Mouse (Mus musculus) forebrain, postnatal 0 days (tissue): ENCODE results near the gene Hint2. TPM values are rescaled to one million over a fixed set of nuclear protein-coding genes. Genes with fewer than 3 reads are reported as not detected.

ENCODE experiments used
- ATAC-seq: fragments of 200-750 bp; cut with Nextera tagmentation; 2 replicates; pipeline ENCODE4 v1.8.0; 2017; ENCODE audit warnings: mild to moderate bottlenecking, moderate library complexity
- DNase-seq: peaks from one replicate; pipeline ENCODE4 v3.0.0-alpha.2; 2015
- H3K27ac ChIP-seq: fragments of 300-500 bp; sonication (generic); 2 replicates; pipeline ENCODE4 v1.5.1; 2014; ENCODE audit warnings: low read depth, mild to moderate bottlenecking, antibody characterized with exemption, low read length, moderate library complexity, mixed read lengths
- H3K27me3 ChIP-seq: fragments of 300-500 bp; sonication (generic); 2 replicates; pipeline ENCODE4 v1.6.1; 2014; ENCODE audit warnings: mild to moderate bottlenecking, low read length, mixed read lengths; ENCODE audit not compliant: insufficient read depth
- H3K36me3 ChIP-seq: fragments of 300-500 bp; sonication (generic); 2 replicates; pipeline ENCODE4 v1.6.1; 2014; ENCODE audit warnings: mild to moderate bottlenecking, moderate library complexity; ENCODE audit not compliant: insufficient read depth
- H3K4me1 ChIP-seq: fragments of 300-500 bp; sonication (generic); 2 replicates; pipeline ENCODE4 v1.6.1; 2014; ENCODE audit warnings: antibody characterized with exemption; ENCODE audit not compliant: insufficient read depth
- H3K4me2 ChIP-seq: fragments of 300-500 bp; sonication (generic); 2 replicates; pipeline ENCODE4 v1.6.1; 2014; ENCODE audit warnings: low read depth, mild to moderate bottlenecking, moderate library complexity
- H3K4me3 ChIP-seq: fragments of 300-500 bp; sonication (generic); 2 replicates; pipeline ENCODE4 v1.5.1; 2014; ENCODE audit warnings: low read depth, low read length, mixed read lengths
- H3K9ac ChIP-seq: fragments of 300-500 bp; sonication (generic); 2 replicates; pipeline ENCODE4 v1.6.1; 2014; ENCODE audit warnings: mild to moderate bottlenecking
- H3K9me3 ChIP-seq: fragments of 300-500 bp; sonication (generic); 2 replicates; pipeline ENCODE4 v1.6.1; 2016; ENCODE audit warnings: low read length
- CTCF ChIP-seq: sonication (generic); IDR thresholded peaks from 2 replicates; pipeline ENCODE4 v1.5.1; 2016; ENCODE audit warnings: antibody characterized with exemption, control low read depth, low read depth
- WGBS: fragments of 180-500 bp; shearing (Covaris S2); extraction: QIAGEN DNeasy Blood & Tissue Kit; methylation state at CpG from one replicate; pipeline ENCODE4 v1.1.7; 2014; 5-methylcytosine and 5-hydroxymethylcytosine counted together
- microRNA-seq, 2 experiments: library from miRNA; unstranded; fragments of <30 nt; microRNA quantifications; one replicate each; pipeline ENCODE4; 2016
- polyA plus RNA-seq: library from polyadenylated mRNA; unstranded; fragments of >200 nt; fragmentation: Nextera tagmentation; extraction: Ambion mirVana; gene quantifications from 2 replicates; pipeline ENCODE4 v1.2.1, GENCODE M21; 2015
- total RNA-seq: library from RNA; depleted of rRNA; stranded (reverse); fragments of >200 nt; gene quantifications from 2 replicates; pipeline ENCODE4 v1.2.3, GENCODE M21; 2014; rRNA removed

Hint2 gene
- total and polyA plus RNA-seq, 2 experiments from 2014 or later: 53.6 to 80.0 TPM

DNA sequence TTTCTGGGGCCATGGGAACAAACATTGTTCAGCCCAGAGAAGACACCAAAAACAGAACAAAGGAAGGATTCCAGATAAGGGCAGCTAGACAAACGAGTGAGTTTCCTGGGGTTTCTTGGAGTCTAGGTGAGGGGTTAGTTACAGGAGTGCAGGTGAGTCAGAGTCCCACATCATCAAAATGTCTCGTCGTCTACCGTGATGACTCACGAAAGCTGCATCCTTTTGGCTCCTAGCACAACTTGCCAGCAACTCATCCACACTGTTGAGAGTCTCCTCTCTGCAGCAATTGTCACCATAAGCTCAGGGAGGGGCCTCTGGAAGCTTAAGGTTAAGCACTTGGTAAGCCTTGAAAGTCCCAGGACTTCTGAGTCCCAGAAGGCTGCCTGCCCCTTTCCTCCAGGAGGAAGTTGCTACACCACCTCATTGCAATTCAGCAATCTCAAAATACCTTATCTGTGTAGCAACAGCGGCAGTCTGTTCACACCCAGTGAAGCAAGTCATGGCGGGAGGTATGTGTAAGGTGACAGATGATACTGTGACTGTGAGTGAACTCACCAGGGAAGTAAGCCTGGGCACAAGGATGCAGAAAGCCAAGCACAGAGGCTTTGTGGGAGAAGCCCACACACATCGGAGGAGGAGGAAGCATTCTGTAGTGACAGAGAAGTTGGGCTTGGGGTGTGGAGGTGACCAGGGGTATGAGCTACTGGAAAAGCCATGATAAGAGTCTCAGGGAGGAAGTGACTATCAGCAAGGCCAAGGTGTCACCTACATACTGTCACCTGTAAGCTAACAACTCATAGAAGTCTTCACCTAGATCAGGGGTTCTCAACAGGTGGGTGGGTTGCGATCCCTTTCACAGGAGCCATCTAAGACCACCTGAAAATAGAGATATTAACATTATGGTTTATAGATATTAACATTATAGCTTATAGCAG is 51.2 kb downstream of the Hint2 start:
- Histone ChIP-seq H3K27ac (no peak overlapping the region), H3K4me2 (no peak overlapping the region), H3K36me3 (no peaks in the 10 kb centered on the region), H3K4me3 (no peak overlapping the region), H3K27me3 (no peaks in the 10 kb centered on the region), H3K9me3 (no peaks in the 10 kb centered on the region), H3K4me1 (no peaks in the 10 kb centered on the region), H3K9ac (no peak overlapping the region)
- no peak for TF ChIP-seq CTCF
- ATAC-seq (no peak), DNase-seq (no peak)
- 84% methylated on average over 9 of the region's 9 CpGs for WGBS

Small RNAs within 50 kb of the gene (microRNA-seq; reads per million reads assigned to microRNA genes)
- 0 to 0.12 reads per million in 2 experiments for gene Gm25262

Other genes with a start within 250 kb of the Hint2 start
- gene Fam166b, start 227.3 kb downstream of the Hint2 start, total RNA-seq: 0.15 and 1.3 TPM in 2 replicates
- gene Fam166b, start 227.3 kb downstream of the Hint2 start, polyA plus RNA-seq: 0.58 and 0.96 TPM in 2 replicates
- gene Tesk1, start 214.5 kb downstream of the Hint2 start, total RNA-seq: 101 and 124 TPM in 2 replicates
- 14.8 and 15.4 TPM in 2 replicates for gene Tesk1, start 214.5 kb downstream of the Hint2 start, polyA plus RNA-seq
- 0.19 TPM in 1 of 2 replicates, not detected in the other for gene Cd72, start 201.8 kb downstream of the Hint2 start, total RNA-seq
- 3.2 and 4.6 TPM in 2 replicates for gene Cd72, start 201.8 kb downstream of the Hint2 start, polyA plus RNA-seq
- gene Sit1, start 172.7 kb downstream of the Hint2 start, total RNA-seq: not detected in 2 replicates
- gene Sit1, start 172.7 kb downstream of the Hint2 start, polyA plus RNA-seq: not detected in 2 replicates
- 57.3 and 86.2 TPM in 2 replicates for gene Ccdc107, start 163.6 kb downstream of the Hint2 start, total RNA-seq
- 92.2 and 103 TPM in 2 replicates for gene Ccdc107, start 163.6 kb downstream of the Hint2 start, polyA plus RNA-seq
- gene Arhgef39, start 156.8 kb downstream of the Hint2 start, total RNA-seq: 2.9 and 4.5 TPM in 2 replicates
- gene Arhgef39, start 156.8 kb downstream of the Hint2 start, polyA plus RNA-seq: 3.6 and 3.9 TPM in 2 replicates
- 0.14 and 0.31 TPM in 2 replicates for gene Car9, start 149.5 kb downstream of the Hint2 start, total RNA-seq
- 0.65 and 0.70 TPM in 2 replicates for gene Car9, start 149.5 kb downstream of the Hint2 start, polyA plus RNA-seq
- gene Tpm2, start 132.7 kb downstream of the Hint2 start, total RNA-seq: 4.1 and 11.7 TPM in 2 replicates
- 5.1 and 8.1 TPM in 2 replicates for gene Tpm2, start 132.7 kb downstream of the Hint2 start, polyA plus RNA-seq
- 61.9 and 64.4 TPM in 2 replicates for gene Creb3, start 94.1 kb downstream of the Hint2 start, total RNA-seq
- 84.0 and 87.2 TPM in 2 replicates for gene Creb3, start 94.1 kb downstream of the Hint2 start, polyA plus RNA-seq
- gene Tln1, start 93.8 kb downstream of the Hint2 start, total RNA-seq: 34.4 and 44.1 TPM in 2 replicates
- 66.2 and 80.4 TPM in 2 replicates for gene Tln1, start 93.8 kb downstream of the Hint2 start, polyA plus RNA-seq
- gene Rgp1, start 77.8 kb downstream of the Hint2 start, total RNA-seq: 17.6 and 22.6 TPM in 2 replicates
- gene Rgp1, start 77.8 kb downstream of the Hint2 start, polyA plus RNA-seq: 7.1 and 10.4 TPM in 2 replicates
- gene Gba2, start 77.6 kb downstream of the Hint2 start, total RNA-seq: 31.6 and 37.7 TPM in 2 replicates
- 45.4 and 45.5 TPM in 2 replicates for gene Gba2, start 77.6 kb downstream of the Hint2 start, polyA plus RNA-seq
- gene Msmp, start 72.0 kb downstream of the Hint2 start, total RNA-seq: not detected in 2 replicates
- gene Msmp, start 72.0 kb downstream of the Hint2 start, polyA plus RNA-seq: 0.38 and 1.9 TPM in 2 replicates
- 28.2 and 35.3 TPM in 2 replicates for gene Npr2, start 24.5 kb downstream of the Hint2 start, total RNA-seq
- 7.9 and 9.1 TPM in 2 replicates for gene Npr2, start 24.5 kb downstream of the Hint2 start, polyA plus RNA-seq
- gene Spag8, start 2.9 kb downstream of the Hint2 start, total RNA-seq: 5.8 and 6.1 TPM in 2 replicates
- 6.0 and 9.1 TPM in 2 replicates for gene Spag8, start 2.9 kb downstream of the Hint2 start, polyA plus RNA-seq
- 21.3 and 27.4 TPM in 2 replicates for gene Tmem8b, start 12.5 kb upstream of the Hint2 start, total RNA-seq
- gene Tmem8b, start 12.5 kb upstream of the Hint2 start, polyA plus RNA-seq: 8.2 and 14.1 TPM in 2 replicates
- gene Fam221b, start 12.7 kb upstream of the Hint2 start, total RNA-seq: 0.08 TPM in 1 of 2 replicates, not detected in the other
- 1.6 TPM in 2 replicates for gene Fam221b, start 12.7 kb upstream of the Hint2 start, polyA plus RNA-seq
- gene Olfr70, start 44.3 kb upstream of the Hint2 start, total RNA-seq: not detected in 2 replicates
- not detected in 2 replicates for gene Olfr70, start 44.3 kb upstream of the Hint2 start, polyA plus RNA-seq
- not detected in 2 replicates for gene Olfr71, start 53.8 kb upstream of the Hint2 start, total RNA-seq
- not detected in 2 replicates for gene Olfr71, start 53.8 kb upstream of the Hint2 start, polyA plus RNA-seq
- gene Hrct1, start 70.7 kb upstream of the Hint2 start, total RNA-seq: 1.7 TPM in 1 of 2 replicates, not detected in the other
- gene Hrct1, start 70.7 kb upstream of the Hint2 start, polyA plus RNA-seq: 0.75 and 1.0 TPM in 2 replicates
- gene Spaar, start 73.6 kb upstream of the Hint2 start, total RNA-seq: 0.29 and 0.31 TPM in 2 replicates
- gene Spaar, start 73.6 kb upstream of the Hint2 start, polyA plus RNA-seq: 0.25 TPM in 2 replicates
- not detected in 2 replicates for gene Olfr159, start 114.5 kb upstream of the Hint2 start, total RNA-seq
- gene Olfr159, start 114.5 kb upstream of the Hint2 start, polyA plus RNA-seq: not detected in 2 replicates
- not detected in 2 replicates for gene Olfr156, start 167.4 kb upstream of the Hint2 start, total RNA-seq
- gene Olfr156, start 167.4 kb upstream of the Hint2 start, polyA plus RNA-seq: not detected in 2 replicates
- gene Olfr157, start 183.7 kb upstream of the Hint2 start, total RNA-seq: not detected in 2 replicates
- not detected in 2 replicates for gene Olfr157, start 183.7 kb upstream of the Hint2 start, polyA plus RNA-seq
- gene Olfr155, start 195.1 kb upstream of the Hint2 start, total RNA-seq: not detected in 2 replicates
- not detected in 2 replicates for gene Olfr155, start 195.1 kb upstream of the Hint2 start, polyA plus RNA-seq
- 3.5 and 6.5 TPM in 2 replicates for gene Reck, start 219.1 kb upstream of the Hint2 start, total RNA-seq
- gene Reck, start 219.1 kb upstream of the Hint2 start, polyA plus RNA-seq: 2.2 and 2.8 TPM in 2 replicates